Mouse (Mus musculus) midbrain, embryonic 16.5 days (tissue): ENCODE results near the gene Ackr3. TPM values are rescaled to one million over a fixed set of nuclear protein-coding genes. Genes with fewer than 3 reads are reported as not detected.

Experiments used
- ATAC-seq: fragments of 200-750 bp; cut with Nextera tagmentation; 2 replicates; pipeline ENCODE4 v1.8.0; 2017; ENCODE audit warnings: moderate TSS enrichment
- H3K27ac ChIP-seq: fragments of 300-500 bp; sonication (generic); 2 replicates; pipeline ENCODE4 v1.5.1; 2014; ENCODE audit warnings: mild to moderate bottlenecking, low read length, mixed read lengths
- H3K27me3 ChIP-seq: fragments of 300-500 bp; sonication (generic); 2 replicates; pipeline ENCODE4 v1.6.1; 2014; ENCODE audit warnings: low read depth, low read length, mixed read lengths; ENCODE audit not compliant: control insufficient read depth, insufficient read depth
- H3K36me3 ChIP-seq: fragments of 300-500 bp; sonication (generic); 2 replicates; pipeline ENCODE4 v1.6.1; 2014; ENCODE audit warnings: mild to moderate bottlenecking, low read length, moderate library complexity, mixed read lengths; ENCODE audit not compliant: control insufficient read depth, insufficient read depth
- H3K4me1 ChIP-seq: fragments of 300-500 bp; sonication (generic); 2 replicates; pipeline ENCODE4 v1.6.1; 2014; ENCODE audit warnings: mild to moderate bottlenecking, low read length, mixed read lengths; ENCODE audit not compliant: control insufficient read depth, insufficient read depth
- H3K4me2 ChIP-seq: fragments of 300-500 bp; sonication (generic); 2 replicates; pipeline ENCODE4 v1.6.1; 2014; ENCODE audit warnings: mild to moderate bottlenecking, low read length, mixed read lengths
- H3K4me3 ChIP-seq: fragments of 300-500 bp; sonication (generic); 2 replicates; pipeline ENCODE4 v1.5.1; 2014; ENCODE audit warnings: low read depth, mild to moderate bottlenecking, low read length, moderate library complexity, mixed read lengths
- H3K9ac ChIP-seq: fragments of 300-500 bp; sonication (generic); 2 replicates; pipeline ENCODE4 v1.6.1; 2014; ENCODE audit warnings: low read depth, low read length, mixed read lengths
- H3K9me3 ChIP-seq: fragments of 300-500 bp; sonication (generic); replicated peaks from 2 replicates; pipeline ENCODE4 v1.6.1; 2014; ENCODE audit warnings: mild to moderate bottlenecking, low read length, mixed read lengths; ENCODE audit not compliant: control insufficient read depth, poor library complexity, severe bottlenecking
- WGBS: fragments of 180-500 bp; shearing (Covaris S2); extraction: QIAGEN DNeasy Blood & Tissue Kit; methylation state at CpG from one replicate; pipeline ENCODE4 v1.1.7; 2014; 5-methylcytosine and 5-hydroxymethylcytosine counted together
- polyA plus RNA-seq: library from polyadenylated mRNA; unstranded; fragments of >200 nt; fragmentation: Nextera tagmentation; extraction: Ambion mirVana; gene quantifications from 2 replicates; pipeline ENCODE4 v1.2.1, GENCODE M21; 2015

Gene Ackr3
- polyA plus RNA-seq, 1 experiment from 2014 or later = 10.9 TPM

DNA sequence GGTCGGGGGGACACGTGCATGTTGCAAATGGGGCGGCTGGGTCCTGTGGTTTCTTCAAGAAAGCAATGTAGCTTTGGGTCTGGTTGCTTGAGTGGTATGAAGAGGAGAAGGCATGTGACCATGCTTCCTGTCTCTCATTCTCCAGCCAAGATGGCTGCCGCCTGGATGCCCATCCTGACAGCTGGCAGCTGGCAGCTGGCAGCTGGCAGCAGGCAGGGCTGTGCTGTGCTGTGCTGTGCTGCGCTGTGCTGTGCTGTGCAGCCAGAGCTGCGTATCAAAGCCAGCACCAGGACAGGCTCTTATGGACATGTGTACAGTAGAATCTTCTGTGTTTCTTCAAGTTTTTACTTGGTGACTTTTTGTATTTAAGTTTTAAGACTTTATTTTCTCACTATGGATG lies 11.1 kb downstream of the Ackr3 start:
- no peaks in the 10 kb centered on the region for H3K9me3 ChIP-seq
- H3K36me3 ChIP-seq = no peaks in the 10 kb centered on the region
- H3K4me1 ChIP-seq = no peaks in the 10 kb centered on the region
- H3K4me2 ChIP-seq = no peak overlapping the region
- no peak overlapping the region for H3K4me3 ChIP-seq
- ATAC-seq = no peak
- H3K9ac ChIP-seq = no peak overlapping the region
- no peaks in the 10 kb centered on the region for H3K27me3 ChIP-seq
- 92% methylated on average over 6 of the region's 6 CpGs for WGBS
- no peak overlapping the region for H3K27ac ChIP-seq

GRCm38 (mm10) chr1:90215881-90216280 lies 12.1 kb downstream of the Ackr3 start:
- Histone ChIP-seq H3K9ac (no peak overlapping the region), H3K27ac (no peak overlapping the region), H3K27me3 (no peaks in the 10 kb centered on the region), H3K4me1 (peaks cover 6% of the 10 kb centered on the region), H3K4me3 (no peak overlapping the region), H3K4me2 (no peak overlapping the region), H3K36me3 (no peaks in the 10 kb centered on the region), H3K9me3 (no peaks in the 10 kb centered on the region)
- ATAC-seq = no peak
- WGBS = 82% methylated on average over 2 of the region's 2 CpGs

- Histone ChIP-seq H3K9me3 (no peaks in the 10 kb centered on the region), H3K9ac (no peak overlapping the region), H3K27me3 (no peaks in the 10 kb centered on the region), H3K4me3 (no peak overlapping the region), H3K27ac (no peak overlapping the region), H3K4me1 (peaks cover 12% of the 10 kb centered on the region), H3K36me3 (no peaks in the 10 kb centered on the region), H3K4me2 (no peak overlapping the region)
- no peak for ATAC-seq
- WGBS = 76% methylated on average over 1 of the region's 1 CpGs
These were observed 12.6 kb downstream of the Ackr3 start for GRCm38 (mm10) chr1:90216395-90216794.

- Histone ChIP-seq H3K27me3 (no peaks in the 10 kb centered on the region), H3K4me2 (no peak overlapping the region), H3K9ac (no peak overlapping the region), H3K9me3 (no peaks in the 10 kb centered on the region), H3K4me3 (no peak overlapping the region), H3K27ac (0 out of 2 replicates have a peak overlapping the region, but pooled peaks have one; percentile 20), H3K4me1 (peaks cover 28% of the 10 kb centered on the region), H3K36me3 (no peaks in the 10 kb centered on the region)
- no peak for ATAC-seq
- 15% methylated on average over 9 of the region's 9 CpGs for WGBS
These were observed 16.5 kb downstream of the Ackr3 start for GRCm38 (mm10) chr1:90220280-90220679.

GRCm38 (mm10) chr1:90220844-90221243 lies 17.1 kb downstream of the Ackr3 start:
- Histone ChIP-seq H3K4me3 (no peak overlapping the region), H3K27ac (peak overlapping the region; percentile 51), H3K4me1 (peaks cover 28% of the 10 kb centered on the region), H3K4me2 (no peak overlapping the region), H3K9me3 (no peaks in the 10 kb centered on the region), H3K36me3 (no peaks in the 10 kb centered on the region), H3K27me3 (no peaks in the 10 kb centered on the region), H3K9ac (no peak overlapping the region)
- WGBS = 59% methylated on average over 4 of the region's 4 CpGs
- peak; percentile 10; the same call in 1 of the 2 replicates for ATAC-seq

DNA sequence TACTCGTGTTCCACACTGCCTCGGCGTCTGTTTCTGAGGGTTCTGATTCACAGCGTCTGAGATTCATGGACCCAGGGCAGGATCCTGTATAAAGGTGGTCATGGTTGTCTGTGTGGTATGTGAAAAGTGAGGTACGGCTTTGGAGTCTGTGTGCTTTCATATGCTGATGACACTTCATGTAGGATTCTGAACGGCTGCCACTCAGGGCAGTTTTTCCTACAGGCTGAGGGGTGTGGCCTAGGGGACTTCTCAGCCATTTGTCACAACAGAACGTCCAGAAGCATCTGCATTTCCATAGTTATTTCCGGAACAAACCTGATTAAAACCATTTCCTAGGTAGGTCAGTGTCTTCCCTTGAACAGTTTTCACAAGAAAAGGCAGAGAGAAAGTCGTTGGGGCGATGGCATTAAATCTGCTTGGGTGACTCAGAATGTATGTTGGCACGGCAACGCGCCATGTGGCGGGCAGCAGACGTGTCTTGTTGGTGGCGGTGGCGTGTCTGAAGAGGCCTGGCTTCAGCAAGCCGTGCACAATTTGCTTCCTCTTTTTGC lies 18.1 kb downstream of the Ackr3 start:
- Histone ChIP-seq H3K4me2 (peak overlapping the region; percentile 37), H3K4me3 (no peak overlapping the region), H3K4me1 (peaks cover 28% of the 10 kb centered on the region), H3K9ac (no peak overlapping the region), H3K27me3 (no peaks in the 10 kb centered on the region), H3K36me3 (no peaks in the 10 kb centered on the region), H3K27ac (peak overlapping the region; percentile 51), H3K9me3 (no peaks in the 10 kb centered on the region)
- WGBS = 13% methylated on average over 18 of the region's 18 CpGs
- ATAC-seq = peak; percentile 71; the same call in 1 of the 2 replicates

DNA sequence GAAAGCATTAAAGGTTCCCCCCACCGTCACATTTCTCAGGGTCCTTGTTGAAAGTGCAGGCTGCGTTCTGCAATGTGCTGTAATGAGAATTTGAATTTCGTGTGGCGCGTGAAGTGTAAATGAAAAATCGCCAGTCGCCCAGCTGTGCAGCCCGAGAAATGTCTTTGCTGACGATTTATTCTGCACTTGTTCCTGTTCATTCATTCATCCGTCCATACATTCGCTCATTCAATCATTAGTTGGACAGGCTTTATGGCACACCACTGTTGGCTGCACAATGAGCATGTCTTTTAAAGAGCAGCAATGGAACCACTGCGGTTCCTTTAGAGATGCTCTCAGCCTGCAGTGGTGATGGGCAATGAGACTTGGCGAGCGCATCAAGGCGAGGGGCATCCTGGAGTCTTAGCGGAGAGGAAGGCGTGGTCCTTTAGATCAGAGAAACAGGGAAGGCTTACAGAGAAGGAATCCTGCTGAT lies 18.7 kb downstream of the Ackr3 start:
- Histone ChIP-seq H3K4me3 (no peak overlapping the region), H3K4me1 (peaks cover 28% of the 10 kb centered on the region)

DNA sequence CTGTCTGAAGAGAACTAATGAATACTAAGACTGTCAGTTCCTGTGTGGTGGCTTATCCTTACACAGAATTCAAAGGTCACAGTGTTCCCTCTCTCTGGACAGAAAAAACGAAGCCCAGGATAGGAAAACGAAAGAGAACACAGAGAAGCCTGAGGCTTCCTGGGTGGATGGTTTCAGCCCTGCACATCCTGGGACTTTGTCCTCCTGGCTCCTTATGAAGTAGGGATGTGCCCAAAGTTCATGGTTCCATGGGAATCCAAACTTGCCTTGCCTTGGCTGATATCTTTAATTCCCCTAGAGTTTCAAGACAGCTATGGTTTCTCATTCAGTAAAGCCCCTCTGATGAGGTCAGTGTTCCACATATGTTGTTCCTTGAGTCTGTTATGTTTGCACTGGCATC lies 19.2 kb downstream of the Ackr3 start:
- no peak overlapping the region for H3K9ac ChIP-seq
- H3K4me3 ChIP-seq = no peak overlapping the region
- no peaks in the 10 kb centered on the region for H3K27me3 ChIP-seq
- no peak overlapping the region for H3K4me2 ChIP-seq
- H3K4me1 ChIP-seq = peaks cover 30% of the 10 kb centered on the region
- no peaks in the 10 kb centered on the region for H3K9me3 ChIP-seq
- H3K27ac ChIP-seq = peak overlapping the region; percentile 51
- no peak for ATAC-seq
- 21% methylated on average over 2 of the region's 2 CpGs for WGBS
- no peaks in the 10 kb centered on the region for H3K36me3 ChIP-seq

More for the DNA sequence above, 18.7 kb downstream of the Ackr3 start:
- Histone ChIP-seq H3K4me2 (peak overlapping the region; percentile 37), H3K9ac (no peak overlapping the region), H3K27me3 (no peaks in the 10 kb centered on the region), H3K9me3 (no peaks in the 10 kb centered on the region), H3K36me3 (no peaks in the 10 kb centered on the region), H3K27ac (peak overlapping the region; percentile 51)
- peak; percentile 29; the same call in 1 of the 2 replicates for ATAC-seq
- 14% methylated on average over 17 of the region's 17 CpGs for WGBS

GRCm38 (mm10) chr1:90225603-90226254 lies 21.9 kb downstream of the Ackr3 start:
- no peaks in the 10 kb centered on the region for H3K36me3 ChIP-seq
- H3K4me2 ChIP-seq = no peak overlapping the region
- H3K27me3 ChIP-seq = no peaks in the 10 kb centered on the region
- H3K4me3 ChIP-seq = no peak overlapping the region
- no peak for ATAC-seq
- H3K9ac ChIP-seq = no peak overlapping the region
- H3K9me3 ChIP-seq = no peaks in the 10 kb centered on the region
- H3K4me1 ChIP-seq = peaks cover 31% of the 10 kb centered on the region
- 70% methylated on average over 9 of the region's 9 CpGs for WGBS
- H3K27ac ChIP-seq = no peak overlapping the region
